Comparison of ENCODE assay signal across 8 mouse cellular contexts in the genomic region with DNA sequence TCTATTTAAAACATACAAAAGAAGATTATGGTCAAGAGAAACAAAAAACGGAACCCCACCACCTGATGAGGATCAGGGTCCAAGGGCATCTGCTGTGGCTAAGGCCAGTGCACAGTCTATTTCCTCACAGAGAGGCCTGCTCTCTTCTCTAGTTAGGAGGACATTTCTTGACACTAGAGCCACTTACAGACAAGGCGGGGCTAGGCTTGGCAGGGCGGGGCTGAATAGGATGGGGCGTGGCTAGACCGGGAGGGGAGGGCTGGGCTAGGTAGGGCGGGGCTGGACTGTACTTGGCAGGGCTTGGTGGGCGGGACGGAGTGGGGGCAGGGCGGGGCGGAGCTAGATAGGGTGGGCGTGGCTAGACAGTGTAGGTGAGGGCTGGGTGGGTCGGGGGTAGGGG.
A peak's percentile ranks its signal among the peaks of the same experiment; 100 is the strongest.
DNase-seq lines count a peak whose midpoint lies in the region; ATAC-seq and TF ChIP-seq lines count a peak whose summit lies in the region.

No protein-coding gene starts in this region.

- no peaks in the 10 kb centered on the region for H3K9me3 ChIP-seq in heart, embryonic 13.5 days
- no peaks in the 10 kb centered on the region for H3K9me3 ChIP-seq in liver, postnatal 0 days (ENCODE audit: low read length)

- H3K9ac ChIP-seq in heart, embryonic 13.5 days, result no peak overlapping the region
- no peak overlapping the region for H3K9ac ChIP-seq in liver, postnatal 0 days (replicated peaks)

- no peak for DNase-seq in heart, adult 18-20 months
- peak; percentile 82 for DNase-seq in A20 (ENCODE audit: low read depth, low spot score)
- peak; percentile 32 for DNase-seq in embryo, embryonic 10.5 days (ENCODE audit: low spot score)
- DNase-seq in liver, postnatal 0 days, result peak; percentile 88
- no peak for DNase-seq in thymus, postnatal 10 days (ENCODE audit: low spot score in 2 of 2)
- DNase-seq in Muller cell, postnatal 12 days (ENCODE audit: inconsistent ontology term), result no peak
- no peak for DNase-seq in left cerebral cortex, adult 8-10 months (ENCODE audit: low spot score in 2 of 2)

- no peak for TF ChIP-seq CTCF in liver, postnatal 0 days (IDR thresholded peaks at IDR 0.05; ENCODE audit: low read depth)

- TF ChIP-seq EP300 in liver, postnatal 0 days (IDR thresholded peaks at IDR 0.05; ENCODE audit: low read depth), result no peak

- no peak overlapping the region for H3K27ac ChIP-seq in heart, embryonic 13.5 days (replicated peaks)
- no peak overlapping the region for H3K27ac ChIP-seq in liver, postnatal 0 days (ENCODE audit: low read depth)

- H3K4me3 ChIP-seq in heart, embryonic 13.5 days, result no peak overlapping the region
- H3K4me3 ChIP-seq in liver, postnatal 0 days (ENCODE audit: low read depth, low read length), result no peak overlapping the region

- WGBS in heart, embryonic 13.5 days, result 41% methylated on average over 12 of the region's 12 CpGs
- 45% methylated on average over 12 of the region's 12 CpGs for WGBS in liver, postnatal 0 days (ENCODE audit: insufficient replicate concordance)

- no peaks in the 10 kb centered on the region for H3K27me3 ChIP-seq in heart, embryonic 13.5 days (replicated peaks)
- H3K27me3 ChIP-seq in liver, postnatal 0 days (ENCODE audit: insufficient read depth, low read length), result no peaks in the 10 kb centered on the region

- H3K4me1 ChIP-seq in heart, embryonic 13.5 days, result peaks cover 7% of the 10 kb centered on the region
- peaks cover 3% of the 10 kb centered on the region for H3K4me1 ChIP-seq in liver, postnatal 0 days (ENCODE audit: insufficient read depth)

- H3K36me3 ChIP-seq in heart, embryonic 13.5 days, result no peaks in the 10 kb centered on the region
- no peaks in the 10 kb centered on the region for H3K36me3 ChIP-seq in liver, postnatal 0 days (replicated peaks; ENCODE audit: insufficient read depth, low read length)

- H3K4me2 ChIP-seq in heart, embryonic 13.5 days, result no peak overlapping the region
- peak overlapping the region; percentile 11 for H3K4me2 ChIP-seq in liver, postnatal 0 days (ENCODE audit: low read depth, low read length)

- ATAC-seq in heart, embryonic 13.5 days (ENCODE audit: extremely low read depth, insufficient number of reproducible peaks, low FRiP score, low TSS enrichment), result peak; percentile 74
- ATAC-seq in liver, postnatal 0 days, result peak; percentile 98

Comparison
In these comparisons a context has a peak if more than half of its experiments do, and no peak if none do; other contexts are left out.
1. DNase-seq: peak in A20 (single experiment), embryo, embryonic 10.5 days (single experiment) and liver, postnatal 0 days (single experiment); none in heart, adult 18-20 months (0 of 2), thymus, postnatal 10 days (0 of 2), Muller cell, postnatal 12 days (single experiment) and left cerebral cortex, adult 8-10 months (0 of 2).